Mouse (Mus musculus) liver, postnatal 0 days (tissue): ENCODE results near the gene Itga5.

Experiments used
- CTCF ChIP-seq: sonication (generic); IDR thresholded peaks from 2 replicates; pipeline ENCODE4 v1.5.1; 2016; ENCODE audit warnings: antibody characterized with exemption, low read depth
- EP300 ChIP-seq: IDR thresholded peaks from 2 replicates; pipeline ENCODE4 v1.6.1; 2016; ENCODE audit warnings: antibody characterized with exemption, low read depth, mild to moderate bottlenecking

GRCm38 (mm10) chr15:103341547-103341946, 25.0 kb downstream of the Itga5 start:
- TF ChIP-seq CTCF: no peak
- no peak for TF ChIP-seq EP300
